Mouse (Mus musculus) brain, embryonic 14.5 days (tissue): ENCODE measurements around the gene Fars2.

Experiments
- CTCF ChIP-seq: fragments of 200-500 bp; IDR thresholded peaks from 2 replicates; pipeline ENCODE4 v1.5.1; 2012; ENCODE audit warnings: inconsistent platforms, mild to moderate bottlenecking, moderate library complexity, borderline replicate concordance; ENCODE audit not compliant: insufficient read depth, insufficient read length; ENCODE audit errors: extremely low read depth
- POLR2A ChIP-seq: fragments of 200-500 bp; IDR thresholded peaks from 2 replicates; pipeline ENCODE4 v1.6.1; 2012; ENCODE audit warnings: mild to moderate bottlenecking, inconsistent platforms, borderline replicate concordance; ENCODE audit not compliant: poor library complexity, insufficient read depth, insufficient read length, severe bottlenecking; ENCODE audit errors: extremely low read depth

- TF ChIP-seq CTCF (no peak), POLR2A (no peak)
Measured at GRCm38 (mm10) chr13:36478243-36478642, 361.0 kb downstream of the Fars2 start.
